Mouse (Mus musculus) heart, embryonic 12.5 days (tissue): ENCODE data around the gene Odf3. TPM values are rescaled to one million over a fixed set of nuclear protein-coding genes. Genes with fewer than 3 reads are reported as not detected.
A peak's percentile ranks its signal among the peaks of the same experiment; 100 is the strongest.

Source experiments
- ATAC-seq: fragments of 200-750 bp; cut with Nextera tagmentation; 2 replicates; pipeline ENCODE4 v1.8.0; 2017; ENCODE audit warnings: moderate TSS enrichment, moderate library complexity; ENCODE audit not compliant: insufficient number of reproducible peaks, low FRiP score
- H3K27ac ChIP-seq: fragments of 300-500 bp; sonication (generic); 2 replicates; pipeline ENCODE4 v1.5.1; 2016; ENCODE audit warnings: mild to moderate bottlenecking, moderate library complexity; ENCODE audit not compliant: poor library complexity, severe bottlenecking
- H3K27me3 ChIP-seq: fragments of 300-500 bp; sonication (generic); replicated peaks from 2 replicates; pipeline ENCODE4 v1.6.1; 2016; ENCODE audit warnings: mild to moderate bottlenecking, moderate library complexity
- H3K36me3 ChIP-seq: fragments of 300-500 bp; sonication (generic); 2 replicates; pipeline ENCODE4 v1.6.1; 2016; ENCODE audit warnings: mild to moderate bottlenecking, moderate library complexity
- H3K4me1 ChIP-seq: fragments of 300-500 bp; sonication (generic); replicated peaks from 2 replicates; pipeline ENCODE4 v1.6.1; 2016; ENCODE audit warnings: mild to moderate bottlenecking
- H3K4me2 ChIP-seq: fragments of 300-500 bp; sonication (generic); 2 replicates; pipeline ENCODE4 v1.6.1; 2016; ENCODE audit warnings: mild to moderate bottlenecking, moderate library complexity
- H3K4me3 ChIP-seq: fragments of 300-500 bp; sonication (generic); 2 replicates; pipeline ENCODE4 v1.5.1; 2016; ENCODE audit warnings: mild to moderate bottlenecking
- H3K9ac ChIP-seq: fragments of 300-500 bp; sonication (generic); 2 replicates; pipeline ENCODE4 v1.6.1; 2016; ENCODE audit warnings: mild to moderate bottlenecking, moderate library complexity
- H3K9me3 ChIP-seq: fragments of 300-500 bp; sonication (generic); replicated peaks from 2 replicates; pipeline ENCODE4 v1.6.1; 2016; ENCODE audit warnings: mild to moderate bottlenecking, moderate library complexity
- WGBS: fragments of 180-500 bp; shearing (Covaris S2); methylation state at CpG from one replicate; pipeline ENCODE4 v1.1.7; 2016; 5-methylcytosine and 5-hydroxymethylcytosine counted together
- polyA plus RNA-seq: library from polyadenylated mRNA; unstranded; fragments of >200 nt; fragmentation: Nextera tagmentation; extraction: Ambion mirVana; gene quantifications from 2 replicates; pipeline ENCODE4 v1.2.1, GENCODE M21; 2016

Odf3 gene
- polyA plus RNA-seq, 1 experiment from 2014 or later, result not detected

GRCm38 (mm10) chr7:140845683-140846082, 1.9 kb upstream of the Odf3 start:
- Histone ChIP-seq H3K4me1 (peaks cover 4% of the 10 kb centered on the region; the same call in 1 of the 2 replicates), H3K9me3 (no peaks in the 10 kb centered on the region), H3K9ac (no peak overlapping the region), H3K4me3 (no peak overlapping the region), H3K27ac (no peak overlapping the region), H3K36me3 (no peaks in the 10 kb centered on the region), H3K4me2 (no peak overlapping the region), H3K27me3 (peaks cover 57% of the 10 kb centered on the region)
- no peak for ATAC-seq
- WGBS, result 62% methylated on average over 4 of the region's 4 CpGs

- 79% methylated on average over 10 of the region's 10 CpGs for WGBS
- Histone ChIP-seq H3K36me3 (peaks cover 5% of the 10 kb centered on the region), H3K4me1 (peaks cover 4% of the 10 kb centered on the region; the same call in 1 of the 2 replicates), H3K9ac (no peak overlapping the region), H3K27ac (no peak overlapping the region), H3K4me2 (no peak overlapping the region), H3K9me3 (no peaks in the 10 kb centered on the region), H3K27me3 (peaks cover 47% of the 10 kb centered on the region), H3K4me3 (no peak overlapping the region)
- ATAC-seq, result no peak
These were observed 929 bp upstream of the Odf3 start for GRCm38 (mm10) chr7:140846676-140847075.

- 84% methylated on average over 10 of the region's 10 CpGs for WGBS
- no peak overlapping the region for H3K4me3 ChIP-seq
These were observed 986 bp downstream of the Odf3 start for GRCm38 (mm10) chr7:140848591-140848990.

GRCm38 (mm10) chr7:140851916-140852315, 4.3 kb downstream of the Odf3 start:
- Histone ChIP-seq H3K27ac (no peak overlapping the region), H3K4me1 (peaks cover 13% of the 10 kb centered on the region), H3K36me3 (peaks cover 39% of the 10 kb centered on the region), H3K4me3 (no peak overlapping the region), H3K27me3 (peaks cover 3% of the 10 kb centered on the region; the same call in 1 of the 2 replicates), H3K4me2 (no peak overlapping the region), H3K9ac (no peak overlapping the region), H3K9me3 (no peaks in the 10 kb centered on the region)
- WGBS, result 94% methylated on average over 4 of the region's 4 CpGs
- no peak for ATAC-seq

More at GRCm38 (mm10) chr7:140848591-140848990, 986 bp downstream of the Odf3 start:
- Histone ChIP-seq H3K9me3 (no peaks in the 10 kb centered on the region), H3K9ac (no peak overlapping the region), H3K27ac (no peak overlapping the region), H3K4me1 (peaks cover 4% of the 10 kb centered on the region; the same call in 1 of the 2 replicates), H3K27me3 (peaks cover 30% of the 10 kb centered on the region), H3K4me2 (no peak overlapping the region), H3K36me3 (peaks cover 24% of the 10 kb centered on the region)
- no peak for ATAC-seq

GRCm38 (mm10) chr7:140853386-140853785, 5.8 kb downstream of the Odf3 start:
- H3K4me1 ChIP-seq, result peaks cover 16% of the 10 kb centered on the region

GRCm38 (mm10) chr7:140854483-140854882, 6.9 kb downstream of the Odf3 start:
- no peaks in the 10 kb centered on the region for H3K27me3 ChIP-seq
- H3K27ac ChIP-seq, result no peak overlapping the region
- H3K9ac ChIP-seq, result no peak overlapping the region
- no peaks in the 10 kb centered on the region for H3K9me3 ChIP-seq
- H3K36me3 ChIP-seq, result peaks cover 50% of the 10 kb centered on the region
- no peak for ATAC-seq
- H3K4me3 ChIP-seq, result peak overlapping the region; percentile 70; the same call in 1 of the 2 replicates
- H3K4me2 ChIP-seq, result peak overlapping the region; percentile 87; the same call in 1 of the 2 replicates
- peaks cover 22% of the 10 kb centered on the region for H3K4me1 ChIP-seq
- 91% methylated on average over 18 of the region's 18 CpGs for WGBS

More at GRCm38 (mm10) chr7:140853386-140853785, 5.8 kb downstream of the Odf3 start:
- H3K27ac ChIP-seq, result no peak overlapping the region
- H3K9me3 ChIP-seq, result no peaks in the 10 kb centered on the region
- no peak overlapping the region for H3K9ac ChIP-seq
- H3K27me3 ChIP-seq, result no peaks in the 10 kb centered on the region
- 86% methylated on average over 9 of the region's 9 CpGs for WGBS
- no peak for ATAC-seq
- H3K36me3 ChIP-seq, result peaks cover 39% of the 10 kb centered on the region
- no peak overlapping the region for H3K4me3 ChIP-seq
- H3K4me2 ChIP-seq, result no peak overlapping the region

- peak overlapping the region; percentile 87 for H3K4me2 ChIP-seq
- ATAC-seq, result no peak
- peak overlapping the region; percentile 87 for H3K9ac ChIP-seq
- no peaks in the 10 kb centered on the region for H3K9me3 ChIP-seq
- H3K27me3 ChIP-seq, result no peaks in the 10 kb centered on the region
- H3K36me3 ChIP-seq, result peaks cover 57% of the 10 kb centered on the region
- WGBS, result 70% methylated on average over 9 of the region's 9 CpGs
- peaks cover 22% of the 10 kb centered on the region for H3K4me1 ChIP-seq
- H3K4me3 ChIP-seq, result peak overlapping the region; percentile 70
- H3K27ac ChIP-seq, result 0 out of 2 replicates have a peak overlapping the region, but pooled peaks have one; percentile 87
These were observed 7.6 kb downstream of the Odf3 start for GRCm38 (mm10) chr7:140855181-140855580.

GRCm38 (mm10) chr7:140855860-140856784, 8.5 kb downstream of the Odf3 start, which contains the start of gene Gm45785:
Gm45785 (minus strand) TSS chr7:140856331.
- H3K4me3 ChIP-seq, result peak within 1 kb of the TSS; percentile 70
- peak within 1 kb of the TSS; percentile 87 for H3K9ac ChIP-seq
- peak; percentile 78 for ATAC-seq
- peak within 1 kb of the TSS; percentile 87 for H3K4me2 ChIP-seq
- peaks cover 66% of the 10 kb centered on the region for H3K36me3 ChIP-seq
- H3K4me1 ChIP-seq, result peaks cover 22% of the 10 kb centered on the region
- peak within 1 kb of the TSS; percentile 87 for H3K27ac ChIP-seq
- no peaks in the 10 kb centered on the region for H3K9me3 ChIP-seq
- under 1% methylated on average over 51 of the region's 51 CpGs for WGBS
- no peaks in the 10 kb centered on the region for H3K27me3 ChIP-seq

GRCm38 (mm10) chr7:140856785-140857549, 9.4 kb downstream of the Odf3 start, which contains the start of gene Ric8a:
Ric8a (plus strand) TSS chr7:140856957.
- H3K9ac ChIP-seq, result peak within 1 kb of the TSS; percentile 87
- under 1% methylated on average over 50 of the region's 50 CpGs for WGBS
- peaks cover 67% of the 10 kb centered on the region for H3K36me3 ChIP-seq
- ATAC-seq, result peak; percentile 88
- H3K4me1 ChIP-seq, result peaks cover 22% of the 10 kb centered on the region
- H3K27ac ChIP-seq, result peak within 1 kb of the TSS; percentile 87
- no peaks in the 10 kb centered on the region for H3K27me3 ChIP-seq
- no peaks in the 10 kb centered on the region for H3K9me3 ChIP-seq
- H3K4me2 ChIP-seq, result peak within 1 kb of the TSS; percentile 87
- peak within 1 kb of the TSS; percentile 70 for H3K4me3 ChIP-seq

- Histone ChIP-seq H3K4me1 (peaks cover 22% of the 10 kb centered on the region), H3K4me2 (peak within 1 kb of the TSS; percentile 87), H3K9ac (peak within 1 kb of the TSS; percentile 87), H3K36me3 (peaks cover 67% of the 10 kb centered on the region), H3K9me3 (no peaks in the 10 kb centered on the region), H3K27ac (peak within 1 kb of the TSS; percentile 87), H3K4me3 (peak within 1 kb of the TSS; percentile 70), H3K27me3 (no peaks in the 10 kb centered on the region)
- 33% methylated on average over 40 of the region's 40 CpGs for WGBS
- ATAC-seq, result peak; percentile 40; the same call in 1 of the 2 replicates
These were observed 10.2 kb downstream of the Odf3 start, which contains the start of gene Bet1l for GRCm38 (mm10) chr7:140857550-140858505. Bet1l (minus strand) TSS chr7:140857577.
